Mouse (Mus musculus) bone marrow macrophage, adult 2 months (primary cell): Measurements from ENCODE around the gene Etv2.

Experiments
- CTCF ChIP-seq: IDR thresholded peaks from 2 replicates; pipeline ENCODE4 v1.5.1; 2012; ENCODE audit warnings: low read depth, mild to moderate bottlenecking, low read length, moderate library complexity
- POLR2A ChIP-seq: IDR thresholded peaks from 2 replicates; pipeline ENCODE4 v1.6.1; 2012; ENCODE audit warnings: mild to moderate bottlenecking, low read depth, low read length, borderline replicate concordance

DNA sequence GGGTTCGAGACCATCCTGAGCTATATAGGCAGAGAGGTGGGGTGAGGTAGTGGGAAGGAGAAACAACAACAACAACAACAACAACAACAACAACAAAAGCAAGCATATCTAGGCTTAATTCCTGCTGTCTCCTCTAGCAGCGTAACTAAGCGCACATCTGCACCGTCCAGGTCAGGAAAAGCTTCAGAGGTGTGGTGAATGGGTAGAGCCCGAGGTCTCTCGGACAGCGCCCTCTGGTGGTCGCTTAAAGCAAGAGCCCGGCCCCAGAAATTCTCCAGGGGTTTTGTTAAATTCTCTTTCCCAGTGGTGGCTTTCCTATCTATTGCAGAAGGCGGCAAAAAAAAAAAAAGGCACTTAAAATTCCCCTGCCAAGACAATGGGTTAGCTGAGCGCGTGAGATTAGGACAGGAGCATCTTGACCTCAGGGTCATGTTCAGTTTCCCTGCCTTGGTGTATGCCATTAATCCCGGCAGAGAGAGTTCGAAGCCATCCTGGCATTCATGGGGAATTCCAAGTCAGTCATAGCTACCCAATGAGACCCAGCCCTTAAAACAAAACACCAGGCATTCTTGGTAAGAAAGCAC is 22.0 kb downstream of the Etv2 start:
- TF ChIP-seq CTCF: peak; percentile 94
- TF ChIP-seq POLR2A: no peak
